Mouse (Mus musculus) kidney, adult 9 months (tissue): ENCODE measurements around the gene Dcaf7.
A peak's percentile ranks its signal among the peaks of the same experiment; 100 is the strongest.
"Not testable (repeated sequence)": the region's sequence is repeated elsewhere in the genome, so short reads cannot be mapped to it uniquely, and the experiment has no call there.

Source experiments
- DNase-seq: peaks from one replicate; pipeline ENCODE4 v3.0.0; 2022

The Dcaf7 gene

GRCm38 (mm10) chr11:106045780-106046179 is 9.1 kb downstream of the Dcaf7 start:
- DNase-seq, result no peak

- DNase-seq, result no peak
Observed at GRCm38 (mm10) chr11:106046584-106046983, 9.9 kb downstream of the Dcaf7 start.

- no peak for DNase-seq
Observed at GRCm38 (mm10) chr11:106053921-106054320, 17.2 kb downstream of the Dcaf7 start.

- no peak for DNase-seq
Observed at GRCm38 (mm10) chr11:106054600-106054999, 17.9 kb downstream of the Dcaf7 start.

GRCm38 (mm10) chr11:106055341-106055740 is 18.7 kb downstream of the Dcaf7 start:
- no peak for DNase-seq

GRCm38 (mm10) chr11:106056819-106057491 is 20.3 kb downstream of the Dcaf7 start:
- no peak for DNase-seq

- no peak for DNase-seq
Observed at GRCm38 (mm10) chr11:106058020-106058419, 21.3 kb downstream of the Dcaf7 start.

GRCm38 (mm10) chr11:106060549-106060948 is 23.9 kb downstream of the Dcaf7 start:
- no peak for DNase-seq

- no peak for DNase-seq
Observed at GRCm38 (mm10) chr11:106061311-106061710, 24.6 kb downstream of the Dcaf7 start.

- no peak for DNase-seq
Observed at GRCm38 (mm10) chr11:106063756-106064155, 27.1 kb downstream of the Dcaf7 start.

GRCm38 (mm10) chr11:106065073-106065922 is 28.6 kb downstream of the Dcaf7 start:
- DNase-seq, result no peak

- peak; percentile 98 for DNase-seq
Observed at GRCm38 (mm10) chr11:106065923-106066571, 29.4 kb downstream of the Dcaf7 start, which contains the start of gene Taco1. TSS of gene Taco1 (plus strand) at chr11:106066061.

GRCm38 (mm10) chr11:106066616-106067015 is 29.9 kb downstream of the Dcaf7 start:
- DNase-seq, result not testable (repeated sequence)

- no peak for DNase-seq
Observed at GRCm38 (mm10) chr11:106073774-106074173, 37.1 kb downstream of the Dcaf7 start.

GRCm38 (mm10) chr11:106076321-106076720 is 39.6 kb downstream of the Dcaf7 start:
- DNase-seq, result peak; percentile 73

- peak; percentile 100 for DNase-seq
Observed at GRCm38 (mm10) chr11:106083708-106084701, 47.3 kb downstream of the Dcaf7 start, which contains the start of gene Map3k3. TSS of gene Map3k3 (plus strand) at chr11:106084613.

- peak; percentile 73 for DNase-seq
Observed at GRCm38 (mm10) chr11:106084911-106085561, 48.4 kb downstream of the Dcaf7 start.

- no peak for DNase-seq
Observed at GRCm38 (mm10) chr11:106098223-106098622, 61.6 kb downstream of the Dcaf7 start.

GRCm38 (mm10) chr11:106102866-106103265 is 66.2 kb downstream of the Dcaf7 start:
- DNase-seq, result no peak

- DNase-seq, result no peak
Observed at GRCm38 (mm10) chr11:106106047-106106587, 69.4 kb downstream of the Dcaf7 start.
